Mouse (Mus musculus) stomach, postnatal 0 days (tissue): ENCODE measurements at regions not wholly inside any gene's neighbourhood (a gene's known extent, or its start where the extent isn't known, plus 50 kb on each side); places are given as distances from the start of the nearest gene placed in this dataset.

Source experiments
- CTCF ChIP-seq: IDR thresholded peaks from 2 replicates; pipeline ENCODE4 v1.5.1; 2016; ENCODE audit warnings: antibody characterized with exemption, low read depth, mild to moderate bottlenecking, moderate library complexity
- EP300 ChIP-seq: optimal IDR thresholded peaks from 2 replicates; pipeline ENCODE3; 2016; ENCODE audit warnings: antibody characterized with exemption

DNA sequence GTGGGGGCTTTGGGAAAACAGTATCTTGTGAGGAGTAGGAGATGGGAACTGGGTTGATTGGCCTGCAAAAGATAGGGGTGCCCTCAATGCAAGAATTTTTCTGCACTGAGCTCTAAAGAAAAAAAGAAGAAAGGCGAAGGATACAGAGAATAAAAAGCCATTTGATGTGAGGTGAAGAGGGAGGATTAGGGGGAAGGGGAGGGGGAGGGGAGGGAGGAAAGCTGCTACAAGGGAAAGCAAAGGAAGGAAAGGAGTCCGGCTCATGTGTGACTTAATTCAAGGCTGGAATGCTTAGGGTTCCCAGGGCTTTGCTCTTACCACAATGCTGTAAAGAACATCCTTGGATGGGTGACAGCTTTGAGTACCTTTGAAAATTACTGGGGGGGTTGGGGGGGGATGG, 79.4 kb downstream of the Nkx2-1 start:
- TF ChIP-seq CTCF (no peak), EP300 (no peak)
